Mouse (Mus musculus) forebrain, embryonic 14.5 days (tissue): ENCODE results near the gene Acot2. TPM values are rescaled to one million over a fixed set of nuclear protein-coding genes. Genes with fewer than 3 reads are reported as not detected.
"Not testable (repeated sequence)": the region's sequence is repeated elsewhere in the genome, so short reads cannot be mapped to it uniquely, and the experiment has no call there.

Source experiments
- ATAC-seq: fragments of 200-750 bp; cut with Nextera tagmentation; 2 replicates; pipeline ENCODE4 v1.8.0; 2017; ENCODE audit warnings: mild to moderate bottlenecking, moderate library complexity
- DNase-seq: peaks from one replicate; pipeline ENCODE4 v3.0.0-alpha.2; 2015; ENCODE audit warnings: low spot score
- H3K27ac ChIP-seq: fragments of 300-500 bp; sonication (generic); 2 replicates; pipeline ENCODE4 v1.5.1; 2014; ENCODE audit warnings: low read depth, mild to moderate bottlenecking, control low read depth, low read length, moderate library complexity
- H3K27me3 ChIP-seq: fragments of 300-500 bp; sonication (generic); replicated peaks from 2 replicates; pipeline ENCODE4 v1.6.1; 2014; ENCODE audit warnings: low read length, control low read depth, mixed read lengths; ENCODE audit not compliant: control insufficient read depth, insufficient read depth
- H3K36me3 ChIP-seq: fragments of 300-500 bp; sonication (generic); 2 replicates; pipeline ENCODE4 v1.6.1; 2014; ENCODE audit warnings: low read length, control low read depth; ENCODE audit not compliant: control insufficient read depth, insufficient read depth
- H3K4me1 ChIP-seq: fragments of 300-500 bp; sonication (generic); 2 replicates; pipeline ENCODE4 v1.6.1; 2014; ENCODE audit warnings: antibody characterized with exemption, low read length, control low read depth; ENCODE audit not compliant: control insufficient read depth, insufficient read depth
- H3K4me2 ChIP-seq: fragments of 300-500 bp; sonication (generic); 2 replicates; pipeline ENCODE4 v1.6.1; 2014; ENCODE audit warnings: mild to moderate bottlenecking, control low read depth, low read length
- H3K4me3 ChIP-seq: fragments of 300-500 bp; sonication (generic); 2 replicates; pipeline ENCODE4 v1.5.1; 2014; ENCODE audit warnings: low read depth, low read length, control low read depth
- H3K9ac ChIP-seq: fragments of 300-500 bp; sonication (generic); 2 replicates; pipeline ENCODE4 v1.6.1; 2014; ENCODE audit warnings: mild to moderate bottlenecking, low read length, control low read depth, moderate library complexity
- H3K9me3 ChIP-seq: fragments of 300-500 bp; sonication (generic); replicated peaks from 2 replicates; pipeline ENCODE4 v1.6.1; 2016; ENCODE audit warnings: low read length, control low read depth, mixed read lengths; ENCODE audit not compliant: control insufficient read depth
- WGBS: fragments of 180-500 bp; shearing (Covaris S2); extraction: QIAGEN DNeasy Blood & Tissue Kit; methylation state at CpG from one replicate; pipeline ENCODE4 v1.1.7; 2014; 5-methylcytosine and 5-hydroxymethylcytosine counted together
- polyA plus RNA-seq: library from polyadenylated mRNA; unstranded; fragments of >200 nt; fragmentation: Nextera tagmentation; extraction: Ambion mirVana; gene quantifications from 2 replicates; pipeline ENCODE4 v1.2.1, GENCODE M21; 2014

Gene Acot2
- polyA plus RNA-seq, 1 experiment from 2014 or later: 4.3 TPM

GRCm38 (mm10) chr12:84038241-84038640, 50.6 kb downstream of the Acot2 start, which contains the start of gene Acot4:
Gene Acot4 (plus strand): TSS chr12:84038379.
- not testable (repeated sequence) for H3K27me3 ChIP-seq, H3K4me1 ChIP-seq, H3K9me3 ChIP-seq, H3K27ac ChIP-seq, H3K36me3 ChIP-seq
- Histone ChIP-seq H3K9ac (peak within 1 kb of the TSS; percentile 53; the same call in 1 of the 2 replicates), H3K4me3 (peak within 1 kb of the TSS; percentile 36), H3K4me2 (peak within 1 kb of the TSS; percentile 52)
- peak; percentile 32; the same call in 1 of the 2 replicates for ATAC-seq
- peak; percentile 8 for DNase-seq
- 18% methylated on average over 17 of the region's 32 CpGs for WGBS

GRCm38 (mm10) chr12:84038691-84039111, 51.0 kb downstream of the Acot2 start, which contains the start of gene Gm49366:
Gene Gm49366 (plus strand): TSS chr12:84038935.
- WGBS: 4% methylated on average over 33 of the region's 39 CpGs
- peak; percentile 40; the same call in 1 of the 2 replicates for ATAC-seq

GRCm38 (mm10) chr12:84042248-84042647, 54.6 kb downstream of the Acot2 start:
- WGBS: 90% methylated on average over 5 of the region's 5 CpGs
- Histone ChIP-seq H3K27ac (no peak overlapping the region), H3K4me2 (no peak overlapping the region), H3K36me3 (no peaks in the 10 kb centered on the region), H3K4me1 (no peaks in the 10 kb centered on the region), H3K9me3 (no peaks in the 10 kb centered on the region; the same call in 1 of the 2 replicates), H3K27me3 (no peaks in the 10 kb centered on the region; the same call in 1 of the 2 replicates), H3K9ac (no peak overlapping the region), H3K4me3 (no peak overlapping the region)
- ATAC-seq (no peak), DNase-seq (no peak)

More at GRCm38 (mm10) chr12:84038691-84039111, 51.0 kb downstream of the Acot2 start, which contains the start of gene Gm49366:
- Histone ChIP-seq H3K9ac (peak within 1 kb of the TSS; percentile 53; the same call in 1 of the 2 replicates), H3K4me3 (peak within 1 kb of the TSS; percentile 36), H3K4me2 (peak within 1 kb of the TSS; percentile 52)
- not testable (repeated sequence) for H3K27me3 ChIP-seq, H3K9me3 ChIP-seq, H3K4me1 ChIP-seq, H3K36me3 ChIP-seq, H3K27ac ChIP-seq
- DNase-seq: peak; percentile 7

Other genes starting within 250 kb of the Acot2 start
- 0.09 and 0.11 TPM in 2 replicates for gene Papln, start 224.2 kb upstream of the Acot2 start, polyA plus RNA-seq
- 12.9 and 16.2 TPM in 2 replicates for gene Numb, start 65.9 kb upstream of the Acot2 start, polyA plus RNA-seq
- gene Riox1, start 37.3 kb upstream of the Acot2 start, polyA plus RNA-seq: 8.7 and 9.9 TPM in 2 replicates
- gene Heatr4, start 3.0 kb upstream of the Acot2 start, polyA plus RNA-seq: not detected in 2 replicates
- gene Acot1, start 21.6 kb downstream of the Acot2 start, polyA plus RNA-seq: 81.2 and 83.6 TPM in 2 replicates
- 0.14 and 0.22 TPM in 2 replicates for gene Acot4, start 50.5 kb downstream of the Acot2 start, polyA plus RNA-seq
- gene Gm49366, start 51.1 kb downstream of the Acot2 start, polyA plus RNA-seq: not detected in 2 replicates
- 0.34 and 0.72 TPM in 2 replicates for gene Acot3, start 64.3 kb downstream of the Acot2 start, polyA plus RNA-seq
- not detected in 2 replicates for gene Acot5, start 81.5 kb downstream of the Acot2 start, polyA plus RNA-seq
- 1.5 and 1.8 TPM in 2 replicates for gene Acot6, start 112.8 kb downstream of the Acot2 start, polyA plus RNA-seq
- gene Dnal1, start 126.5 kb downstream of the Acot2 start, polyA plus RNA-seq: 6.6 and 8.9 TPM in 2 replicates
- gene Pnma1, start 160.6 kb downstream of the Acot2 start, polyA plus RNA-seq: 4.1 and 6.0 TPM in 2 replicates
- gene Elmsan1, start 231.0 kb downstream of the Acot2 start, polyA plus RNA-seq: 3.2 and 3.4 TPM in 2 replicates